Mouse (Mus musculus): ENCODE data around the gene Zbtb16. TPM values are rescaled to one million over a fixed set of nuclear protein-coding genes. Genes with fewer than 3 reads are reported as not detected.

Gene Zbtb16
- polyA plus RNA-seq, 1 experiment from 2014 or later: 6.0 TPM

GRCm38 (mm10) chr9:48637161-48637560 is 198.9 kb downstream of the Zbtb16 start:
- whole genome bisulfite sequencing: 88% methylated on average over 7 of the region's 7 CpGs
- H3K4me1 ChIP-seq (ENCODE audit: control insufficient read depth, insufficient read depth, low read length): no peaks in the 10 kb centered on the region
- no peaks in the 10 kb centered on the region for H3K36me3 ChIP-seq (ENCODE audit: control insufficient read depth, insufficient read depth, low read length)
- DNase-seq (no peak), ATAC-seq (ENCODE audit: low FRiP score, low TSS enrichment) (no peak)
- no peak overlapping the region for H3K4me2 ChIP-seq (ENCODE audit: low read length)
- H3K9me3 ChIP-seq (ENCODE audit: control insufficient read depth, low read length): no peaks in the 10 kb centered on the region
- no peaks in the 10 kb centered on the region for H3K27me3 ChIP-seq (ENCODE audit: control insufficient read depth, insufficient read depth, low read length)
- no peak overlapping the region for H3K9ac ChIP-seq (replicated peaks; ENCODE audit: low read length)
- no peak overlapping the region for H3K4me3 ChIP-seq (replicated peaks; ENCODE audit: low read depth, low read length)
- H3K27ac ChIP-seq (replicated peaks; ENCODE audit: low read depth, low read length): no peak overlapping the region

DNA sequence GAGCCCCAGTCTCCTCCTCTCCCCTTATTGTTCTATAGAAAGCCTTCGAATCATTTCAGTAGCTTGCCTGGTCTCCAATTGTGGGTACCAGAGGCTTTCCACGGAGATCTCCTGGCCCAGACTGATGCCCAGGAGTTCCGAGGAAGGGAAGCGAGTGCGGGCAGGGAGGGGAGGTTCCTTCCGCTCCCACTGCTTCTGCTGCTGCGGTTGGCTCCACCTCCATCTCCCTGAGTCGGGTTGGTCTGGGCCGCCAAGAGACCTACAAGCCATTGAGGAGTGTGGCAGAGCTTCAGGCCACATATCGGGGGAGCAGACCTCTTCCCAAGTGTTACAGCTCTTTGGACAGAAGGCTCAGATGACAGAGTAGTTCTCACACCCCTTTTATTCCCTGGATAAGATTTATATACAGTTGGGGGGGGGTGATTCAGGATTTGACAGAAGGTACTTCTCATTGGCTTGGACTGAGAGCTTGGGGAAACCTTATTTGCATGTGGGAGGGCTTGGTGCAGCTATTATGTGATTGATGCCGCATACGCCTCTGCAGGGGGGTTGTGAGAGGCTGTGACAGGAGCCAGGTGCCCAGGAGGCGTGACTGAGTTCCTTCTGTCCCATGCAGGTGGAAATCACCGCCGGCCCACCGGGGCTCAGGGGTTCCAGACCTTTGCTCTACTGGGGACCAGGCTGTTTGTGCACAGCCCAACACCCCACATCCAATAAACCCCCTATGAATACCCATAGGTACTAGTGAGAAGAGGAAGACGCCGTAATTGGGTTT is 200.3 kb downstream of the Zbtb16 start:
- H3K4me3 ChIP-seq (replicated peaks; ENCODE audit: low read depth, low read length): no peak overlapping the region
- no peak overlapping the region for H3K27ac ChIP-seq (replicated peaks; ENCODE audit: low read depth, low read length)
- no peaks in the 10 kb centered on the region for H3K4me1 ChIP-seq (ENCODE audit: control insufficient read depth, insufficient read depth, low read length)
- H3K9me3 ChIP-seq (ENCODE audit: control insufficient read depth, low read length): no peaks in the 10 kb centered on the region
- no peak for ATAC-seq (ENCODE audit: low FRiP score, low TSS enrichment)
- no peaks in the 10 kb centered on the region for H3K36me3 ChIP-seq (ENCODE audit: control insufficient read depth, insufficient read depth, low read length)
- no peak overlapping the region for H3K9ac ChIP-seq (replicated peaks; ENCODE audit: low read length)
- DNase-seq: no peak
- no peak overlapping the region for H3K4me2 ChIP-seq (ENCODE audit: low read length)
- 46% methylated on average over 18 of the region's 18 CpGs for WGBS
- no peaks in the 10 kb centered on the region for H3K27me3 ChIP-seq (ENCODE audit: control insufficient read depth, insufficient read depth, low read length)

DNA sequence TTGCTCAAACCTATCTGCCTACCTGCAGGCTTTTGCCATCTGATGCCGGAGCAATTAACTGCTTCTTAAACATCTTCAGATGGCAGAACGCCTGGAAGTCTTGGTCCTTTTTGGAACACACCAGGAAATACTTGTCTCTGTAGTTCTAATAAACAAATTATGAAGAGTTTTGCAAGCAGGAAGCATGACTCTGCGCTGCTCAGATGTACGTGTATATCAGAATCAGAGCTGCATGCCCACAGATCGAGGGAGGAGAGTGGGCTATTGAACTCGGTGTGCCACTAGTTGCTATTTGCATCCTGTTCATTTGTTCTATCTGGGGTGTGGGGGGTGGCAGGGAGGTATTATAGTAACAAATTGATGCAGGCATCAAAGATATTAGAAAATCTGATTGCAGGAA is 202.9 kb downstream of the Zbtb16 start:
- no peak overlapping the region for H3K4me3 ChIP-seq (replicated peaks; ENCODE audit: low read depth, low read length)
- no peak for DNase-seq
- WGBS: 82% methylated on average over 6 of the region's 6 CpGs

DNA sequence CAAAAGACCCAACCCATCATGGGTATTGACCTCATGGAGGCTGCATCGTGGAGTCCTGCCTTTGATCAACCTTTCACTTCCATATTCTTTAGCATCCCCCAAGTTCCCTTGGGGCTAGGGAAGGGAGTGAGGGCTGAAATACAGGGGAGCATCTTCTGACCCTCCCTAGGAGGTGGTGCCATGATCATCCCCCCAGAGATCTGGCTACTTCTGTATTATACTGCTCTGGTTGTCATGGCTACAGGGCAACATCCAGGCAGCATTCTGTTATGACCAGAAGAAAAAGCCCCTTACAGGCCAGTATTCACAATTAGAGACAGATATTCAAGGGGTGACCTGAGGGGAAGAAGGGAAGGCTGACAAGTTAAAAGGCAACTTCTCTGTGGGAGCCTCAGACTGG is 216.8 kb downstream of the Zbtb16 start:
- H3K4me2 ChIP-seq (ENCODE audit: low read length): no peak overlapping the region
- no peaks in the 10 kb centered on the region for H3K4me1 ChIP-seq (ENCODE audit: control insufficient read depth, insufficient read depth, low read length)
- no peak overlapping the region for H3K9ac ChIP-seq (replicated peaks; ENCODE audit: low read length)
- no peaks in the 10 kb centered on the region for H3K36me3 ChIP-seq (ENCODE audit: control insufficient read depth, insufficient read depth, low read length)
- no peaks in the 10 kb centered on the region for H3K27me3 ChIP-seq (ENCODE audit: control insufficient read depth, insufficient read depth, low read length)
- 57% methylated on average over 1 of the region's 1 CpGs for WGBS
- H3K27ac ChIP-seq (replicated peaks; ENCODE audit: low read depth, low read length): no peak overlapping the region
- peak; percentile 28 for DNase-seq
- H3K9me3 ChIP-seq (ENCODE audit: control insufficient read depth, low read length): no peaks in the 10 kb centered on the region
- no peak overlapping the region for H3K4me3 ChIP-seq (replicated peaks; ENCODE audit: low read depth, low read length)
- no peak for ATAC-seq (ENCODE audit: low FRiP score, low TSS enrichment)

More for the DNA sequence above, 202.9 kb downstream of the Zbtb16 start:
- Histone ChIP-seq H3K4me1 (ENCODE audit: control insufficient read depth, insufficient read depth, low read length) (no peaks in the 10 kb centered on the region), H3K9ac (replicated peaks; ENCODE audit: low read length) (no peak overlapping the region), H3K27me3 (ENCODE audit: control insufficient read depth, insufficient read depth, low read length) (no peaks in the 10 kb centered on the region), H3K4me2 (ENCODE audit: low read length) (no peak overlapping the region), H3K36me3 (ENCODE audit: control insufficient read depth, insufficient read depth, low read length) (no peaks in the 10 kb centered on the region), H3K9me3 (ENCODE audit: control insufficient read depth, low read length) (no peaks in the 10 kb centered on the region), H3K27ac (replicated peaks; ENCODE audit: low read depth, low read length) (no peak overlapping the region)
- no peak for ATAC-seq (ENCODE audit: low FRiP score, low TSS enrichment)

DNA sequence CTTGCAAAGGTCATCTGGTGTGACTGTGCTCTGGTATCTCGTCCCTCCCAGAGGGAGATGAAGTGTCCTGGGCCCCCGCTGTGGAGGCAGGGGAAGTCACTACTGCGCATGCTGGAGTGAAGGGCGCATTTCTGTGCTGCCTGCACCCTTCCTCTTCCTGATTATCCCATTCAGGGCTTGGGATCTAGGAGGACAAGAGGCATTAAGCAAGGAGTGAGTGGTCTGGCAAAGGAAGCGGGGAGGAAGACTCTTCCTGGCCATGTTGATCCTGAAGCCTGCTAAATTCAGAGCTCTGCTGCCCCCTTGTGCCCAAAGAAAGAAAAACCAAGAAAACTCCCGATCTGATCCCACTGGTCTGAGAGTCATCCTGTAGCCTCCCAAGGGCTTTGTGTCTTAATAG is 217.4 kb downstream of the Zbtb16 start:
- Histone ChIP-seq H3K4me1 (ENCODE audit: control insufficient read depth, insufficient read depth, low read length) (no peaks in the 10 kb centered on the region), H3K36me3 (ENCODE audit: control insufficient read depth, insufficient read depth, low read length) (no peaks in the 10 kb centered on the region), H3K27ac (replicated peaks; ENCODE audit: low read depth, low read length) (no peak overlapping the region), H3K4me3 (replicated peaks; ENCODE audit: low read depth, low read length) (no peak overlapping the region), H3K4me2 (ENCODE audit: low read length) (peak overlapping the region; percentile 31), H3K9me3 (ENCODE audit: control insufficient read depth, low read length) (no peaks in the 10 kb centered on the region), H3K9ac (replicated peaks; ENCODE audit: low read length) (no peak overlapping the region), H3K27me3 (ENCODE audit: control insufficient read depth, insufficient read depth, low read length) (no peaks in the 10 kb centered on the region)
- 34% methylated on average over 6 of the region's 6 CpGs for WGBS
- ATAC-seq (ENCODE audit: low FRiP score, low TSS enrichment) (no peak), DNase-seq (peak; percentile 95)

DNA sequence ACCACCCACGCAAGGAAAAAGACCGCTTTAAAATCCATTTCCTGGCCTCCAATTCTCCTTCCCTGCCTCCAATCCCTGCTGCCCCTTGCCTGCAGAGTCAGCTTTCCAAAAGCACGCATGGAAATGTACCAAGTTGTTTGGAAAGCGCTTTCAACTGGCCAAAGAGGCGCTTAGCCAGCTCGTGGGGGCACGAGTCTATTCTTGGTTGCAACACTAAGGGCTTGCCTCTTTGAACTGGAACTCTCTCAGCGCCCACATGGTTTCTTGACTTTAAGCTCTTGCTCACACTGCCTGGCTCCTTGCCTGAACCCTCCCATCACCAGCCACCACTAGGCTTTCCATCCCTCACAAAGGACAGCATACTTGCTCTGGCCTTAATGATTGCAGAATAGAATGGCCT is 217.9 kb downstream of the Zbtb16 start:
- peak overlapping the region; percentile 31; the same call in 1 of the 2 replicates for H3K4me2 ChIP-seq (ENCODE audit: low read length)
- no peaks in the 10 kb centered on the region for H3K27me3 ChIP-seq (ENCODE audit: control insufficient read depth, insufficient read depth, low read length)
- H3K9me3 ChIP-seq (ENCODE audit: control insufficient read depth, low read length): no peaks in the 10 kb centered on the region
- no peaks in the 10 kb centered on the region for H3K36me3 ChIP-seq (ENCODE audit: control insufficient read depth, insufficient read depth, low read length)
- H3K4me1 ChIP-seq (ENCODE audit: control insufficient read depth, insufficient read depth, low read length): no peaks in the 10 kb centered on the region
- ATAC-seq (ENCODE audit: low FRiP score, low TSS enrichment) (no peak), DNase-seq (no peak)
- whole genome bisulfite sequencing: 86% methylated on average over 8 of the region's 8 CpGs
- H3K4me3 ChIP-seq (replicated peaks; ENCODE audit: low read depth, low read length): no peak overlapping the region
- H3K9ac ChIP-seq (replicated peaks; ENCODE audit: low read length): no peak overlapping the region
- no peak overlapping the region for H3K27ac ChIP-seq (replicated peaks; ENCODE audit: low read depth, low read length)

GRCm38 (mm10) chr9:48617511-48618010 is 218.5 kb downstream of the Zbtb16 start:
- 92% methylated on average over 3 of the region's 3 CpGs for WGBS

DNA sequence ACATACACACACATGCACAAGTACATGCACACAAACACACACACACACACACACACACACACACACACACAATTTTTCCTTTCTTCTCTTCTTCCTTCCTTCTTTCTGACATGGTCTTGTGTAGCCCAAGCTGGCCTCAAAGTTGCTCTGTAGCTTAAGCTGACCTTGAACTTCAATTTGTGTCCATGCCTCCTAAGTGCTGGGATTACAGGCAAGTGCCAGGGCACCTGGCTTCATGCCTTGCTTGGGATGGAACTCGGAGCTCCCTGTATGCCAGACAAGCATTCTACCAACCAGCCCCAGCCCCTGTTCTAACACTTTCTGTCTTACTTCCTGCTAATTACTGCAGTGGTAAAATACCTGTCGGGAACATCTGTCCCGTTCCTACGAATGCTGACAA is 222.8 kb downstream of the Zbtb16 start:
- H3K27ac ChIP-seq (replicated peaks; ENCODE audit: low read depth, low read length): no peak overlapping the region
- H3K9me3 ChIP-seq (ENCODE audit: control insufficient read depth, low read length): no peaks in the 10 kb centered on the region
- WGBS: 87% methylated on average over 4 of the region's 4 CpGs
- H3K4me3 ChIP-seq (replicated peaks; ENCODE audit: low read depth, low read length): no peak overlapping the region
- no peaks in the 10 kb centered on the region for H3K27me3 ChIP-seq (ENCODE audit: control insufficient read depth, insufficient read depth, low read length)
- no peak for ATAC-seq (ENCODE audit: low FRiP score, low TSS enrichment)
- no peak for DNase-seq
- no peaks in the 10 kb centered on the region for H3K36me3 ChIP-seq (ENCODE audit: control insufficient read depth, insufficient read depth, low read length)
- no peaks in the 10 kb centered on the region for H3K4me1 ChIP-seq (ENCODE audit: control insufficient read depth, insufficient read depth, low read length)
- no peak overlapping the region for H3K9ac ChIP-seq (replicated peaks; ENCODE audit: low read length)
- H3K4me2 ChIP-seq (ENCODE audit: low read length): no peak overlapping the region

More at GRCm38 (mm10) chr9:48617511-48618010, 218.5 kb downstream of the Zbtb16 start:
- H3K36me3 ChIP-seq (ENCODE audit: control insufficient read depth, insufficient read depth, low read length): no peaks in the 10 kb centered on the region
- H3K4me3 ChIP-seq (replicated peaks; ENCODE audit: low read depth, low read length): no peak overlapping the region
- no peaks in the 10 kb centered on the region for H3K4me1 ChIP-seq (ENCODE audit: control insufficient read depth, insufficient read depth, low read length)
- no peak overlapping the region for H3K27ac ChIP-seq (replicated peaks; ENCODE audit: low read depth, low read length)
- no peak for DNase-seq
- H3K27me3 ChIP-seq (ENCODE audit: control insufficient read depth, insufficient read depth, low read length): no peaks in the 10 kb centered on the region
- no peak overlapping the region for H3K4me2 ChIP-seq (ENCODE audit: low read length)
- H3K9me3 ChIP-seq (ENCODE audit: control insufficient read depth, low read length): no peaks in the 10 kb centered on the region
- H3K9ac ChIP-seq (replicated peaks; ENCODE audit: low read length): no peak overlapping the region
- ATAC-seq (ENCODE audit: low FRiP score, low TSS enrichment): no peak

DNA sequence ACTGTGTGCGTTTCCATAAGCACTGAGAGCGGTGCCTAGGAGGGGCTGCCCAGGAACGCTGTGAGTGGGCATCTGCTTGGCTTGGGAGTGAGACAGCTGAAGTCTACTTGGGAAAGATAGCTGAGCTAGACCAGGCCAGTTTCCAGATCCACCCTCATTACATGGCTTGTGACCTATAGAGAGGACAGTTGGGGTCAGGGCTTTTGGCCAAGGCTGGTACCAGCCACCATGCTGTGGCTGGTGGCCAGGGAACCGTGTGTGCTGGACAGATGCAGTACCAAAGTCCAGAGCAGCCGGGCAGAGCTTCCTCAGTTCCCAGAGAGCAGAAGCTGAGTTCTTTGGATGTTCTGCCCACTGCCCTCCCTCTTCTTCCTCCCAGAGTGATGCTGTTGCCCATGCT is 223.5 kb downstream of the Zbtb16 start:
- ATAC-seq (ENCODE audit: low FRiP score, low TSS enrichment) (no peak), DNase-seq (no peak)
- Histone ChIP-seq H3K4me1 (ENCODE audit: control insufficient read depth, insufficient read depth, low read length) (no peaks in the 10 kb centered on the region), H3K36me3 (ENCODE audit: control insufficient read depth, insufficient read depth, low read length) (no peaks in the 10 kb centered on the region), H3K4me3 (replicated peaks; ENCODE audit: low read depth, low read length) (no peak overlapping the region), H3K4me2 (ENCODE audit: low read length) (no peak overlapping the region), H3K9ac (replicated peaks; ENCODE audit: low read length) (no peak overlapping the region), H3K27me3 (ENCODE audit: control insufficient read depth, insufficient read depth, low read length) (no peaks in the 10 kb centered on the region), H3K9me3 (ENCODE audit: control insufficient read depth, low read length) (no peaks in the 10 kb centered on the region), H3K27ac (replicated peaks; ENCODE audit: low read depth, low read length) (no peak overlapping the region)
- 91% methylated on average over 5 of the region's 5 CpGs for WGBS
